Mouse (Mus musculus): ENCODE results near the gene Fam98b.
A peak's percentile ranks its signal among the peaks of the same experiment; 100 is the strongest.

Gene Fam98b

GRCm38 (mm10) chr2:117249255-117250000 is at the start of gene Fam98b:
Gene Fam98b, plus strand, starts transcription at chr2:117249739.
- peak; percentile 82 for DNase-seq

- DNase-seq, result no peak
Observed at GRCm38 (mm10) chr2:117200869-117201338, 48.6 kb upstream of the Fam98b start.

GRCm38 (mm10) chr2:117203350-117203749 is 46.2 kb upstream of the Fam98b start:
- DNase-seq, result no peak

GRCm38 (mm10) chr2:117204534-117204933 is 45.0 kb upstream of the Fam98b start:
- DNase-seq, result no peak

GRCm38 (mm10) chr2:117205066-117205465 is 44.5 kb upstream of the Fam98b start:
- no peak for DNase-seq

GRCm38 (mm10) chr2:117210416-117211085 is 39.0 kb upstream of the Fam98b start:
- DNase-seq, result peak; percentile 35

- DNase-seq, result no peak
Observed at GRCm38 (mm10) chr2:117216152-117216551, 33.4 kb upstream of the Fam98b start.

- no peak for DNase-seq
Observed at GRCm38 (mm10) chr2:117217695-117218216, 31.8 kb upstream of the Fam98b start.

- DNase-seq, result no peak
Observed at GRCm38 (mm10) chr2:117219536-117219935, 30.0 kb upstream of the Fam98b start.

GRCm38 (mm10) chr2:117222651-117223050 is 26.9 kb upstream of the Fam98b start:
- no peak for DNase-seq

GRCm38 (mm10) chr2:117228601-117229125 is 20.9 kb upstream of the Fam98b start:
- DNase-seq, result no peak

GRCm38 (mm10) chr2:117230261-117230660 is 19.3 kb upstream of the Fam98b start:
- no peak for DNase-seq

- DNase-seq, result peak; percentile 80
Observed at GRCm38 (mm10) chr2:117231257-117231656, 18.3 kb upstream of the Fam98b start.

GRCm38 (mm10) chr2:117241953-117242352 is 7.6 kb upstream of the Fam98b start:
- no peak for DNase-seq

GRCm38 (mm10) chr2:117250001-117250510 is 517 bp downstream of the Fam98b start:
- DNase-seq, result peak; percentile 32

GRCm38 (mm10) chr2:117255415-117255814 is 5.9 kb downstream of the Fam98b start:
- DNase-seq, result no peak

- DNase-seq, result no peak
Observed at GRCm38 (mm10) chr2:117257617-117258016, 8.1 kb downstream of the Fam98b start.

GRCm38 (mm10) chr2:117262184-117262583 is 12.6 kb downstream of the Fam98b start:
- no peak for DNase-seq

- DNase-seq, result peak; percentile 61
Observed at GRCm38 (mm10) chr2:117263786-117264408, 14.4 kb downstream of the Fam98b start.

GRCm38 (mm10) chr2:117288291-117288690 is 38.8 kb downstream of the Fam98b start:
- no peak for DNase-seq

- DNase-seq, result no peak
Observed at GRCm38 (mm10) chr2:117299596-117300448, 50.3 kb downstream of the Fam98b start.

All from liver (tissue).